Mouse (Mus musculus): ENCODE results near the gene Gm26657. TPM values are rescaled to one million over a fixed set of nuclear protein-coding genes. Genes with fewer than 3 reads are reported as not detected.

Gene Gm26657
- polyA plus RNA-seq, 1 experiment = 0.02 TPM

- Histone ChIP-seq H3K79me3 (ENCODE audit: low read depth) (no peaks in the 10 kb centered on the region), H3ac (ENCODE audit: control insufficient read depth, insufficient read length, low read depth) (no peak overlapping the region), H3K27me3 (ENCODE audit: control insufficient read depth, insufficient read depth, insufficient read length) (no peaks in the 10 kb centered on the region), H3K36me3 (ENCODE audit: control insufficient read depth, insufficient read depth) (peaks cover 34% of the 10 kb centered on the region), H3K4me3 (ENCODE audit: insufficient read depth, poor library complexity, severe bottlenecking) (no peak overlapping the region), H3K79me2 (ENCODE audit: control insufficient read depth, insufficient read depth) (no peaks in the 10 kb centered on the region)
- TF ChIP-seq MYOD1 (IDR thresholded peaks at IDR 0.05; ENCODE audit: control insufficient read depth, insufficient read length, low read depth) (no peak), MYOG (IDR thresholded peaks at IDR 0.05; ENCODE audit: control insufficient read depth, extremely low read depth, insufficient read length) (no peak), USF1 (IDR thresholded peaks at IDR 0.05; ENCODE audit: low read depth) (no peak), CEBPB (IDR thresholded peaks at IDR 0.05; ENCODE audit: low read depth) (no peak), MAX (IDR thresholded peaks at IDR 0.05) (no peak)
Measured at GRCm38 (mm10) chr4:56742698-56743097, 2.8 kb downstream of the Gm26657 start.

DNA sequence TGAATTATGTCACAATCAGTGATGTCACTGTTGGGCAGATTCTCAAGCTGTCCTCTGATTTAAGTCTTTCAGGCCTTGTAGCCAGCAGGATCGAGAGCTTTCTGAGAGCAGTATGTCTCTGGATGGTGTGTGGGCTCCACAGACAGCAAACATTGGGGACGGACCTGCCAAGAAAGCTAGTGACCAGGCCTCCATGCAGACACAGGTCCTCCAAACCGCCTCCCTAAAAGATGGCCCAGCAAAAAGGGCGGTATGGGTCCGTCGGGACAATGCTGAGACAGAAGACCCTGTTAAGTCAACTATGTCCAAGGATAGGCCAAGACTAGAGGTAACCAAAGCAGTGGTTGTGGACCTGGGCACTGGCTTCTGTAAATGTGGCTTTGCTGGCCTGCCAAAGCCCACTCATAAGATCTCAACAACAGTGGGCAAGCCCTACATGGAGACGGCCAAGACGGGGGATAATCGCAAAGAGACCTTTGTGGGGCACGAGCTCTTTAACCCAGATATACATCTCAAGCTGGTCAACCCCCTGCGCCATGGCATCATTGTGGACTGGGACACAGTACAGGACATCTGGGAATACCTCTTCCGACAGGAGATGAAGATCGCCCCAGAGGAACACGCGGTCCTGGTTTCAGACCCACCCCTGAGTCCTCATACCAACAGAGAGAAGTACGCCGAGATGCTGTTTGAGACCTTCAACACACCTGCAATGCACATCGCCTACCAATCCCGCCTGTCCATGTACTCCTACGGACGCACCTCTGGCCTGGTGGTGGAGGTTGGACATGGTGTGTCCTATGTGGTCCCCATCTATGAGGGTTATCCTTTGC is 3.7 kb downstream of the Gm26657 start, which contains the start of gene Actl7a:
Gene Actl7a (plus strand): TSS at position 51 of the 833 bp plus-strand sequence.
- TF ChIP-seq MYOD1 (IDR thresholded peaks at IDR 0.05; ENCODE audit: control insufficient read depth, insufficient read length, low read depth) (no peak), MYOG (IDR thresholded peaks at IDR 0.05; ENCODE audit: control insufficient read depth, extremely low read depth, insufficient read length) (no peak), FOSL1 (IDR thresholded peaks at IDR 0.05; ENCODE audit: insufficient read depth, low read length, poor library complexity, severe bottlenecking) (no peak), CEBPB (IDR thresholded peaks at IDR 0.05; ENCODE audit: low read depth) (no peak), CTCF (IDR thresholded peaks at IDR 0.05; ENCODE audit: control insufficient read depth, insufficient read depth, insufficient read length) (no peak), USF1 (IDR thresholded peaks at IDR 0.05; ENCODE audit: low read depth) (no peak), MAX (IDR thresholded peaks at IDR 0.05) (no peak)
- no peak within 1 kb of the TSS for H3ac ChIP-seq (ENCODE audit: control insufficient read depth, insufficient read length, low read depth)
- no peaks in the 10 kb centered on the region for H3K79me2 ChIP-seq (ENCODE audit: control insufficient read depth, insufficient read depth)
- no peaks in the 10 kb centered on the region for H3K79me3 ChIP-seq (ENCODE audit: low read depth)
- H3K36me3 ChIP-seq (ENCODE audit: control insufficient read depth, insufficient read depth) = peaks cover 39% of the 10 kb centered on the region
- H3K4me3 ChIP-seq (ENCODE audit: insufficient read depth, poor library complexity, severe bottlenecking) = no peak within 1 kb of the TSS
- H3K27me3 ChIP-seq (ENCODE audit: control insufficient read depth, insufficient read depth, insufficient read length) = no peaks in the 10 kb centered on the region

DNA sequence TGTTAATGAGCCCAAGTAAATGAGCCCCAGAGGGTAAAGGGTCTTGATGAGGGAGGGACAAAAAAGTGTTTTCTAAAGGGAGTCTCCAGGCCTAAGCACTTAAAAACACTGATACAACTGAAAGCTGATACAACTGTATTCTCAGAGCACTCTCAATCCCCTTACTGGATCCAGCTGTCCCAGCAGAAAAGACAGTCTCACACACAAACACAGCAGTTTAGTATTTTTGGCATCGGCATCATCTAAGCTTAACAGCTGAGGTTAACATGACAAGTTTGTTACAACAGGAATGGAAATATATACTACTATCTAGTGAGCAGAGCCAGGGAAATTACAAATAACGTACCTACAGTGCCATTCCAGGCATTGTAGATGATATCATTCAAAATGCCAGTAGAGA is 6.5 kb downstream of the Gm26657 start:
- H3K27me3 ChIP-seq (ENCODE audit: control insufficient read depth, insufficient read depth, insufficient read length) = no peaks in the 10 kb centered on the region
- H3K36me3 ChIP-seq (ENCODE audit: control insufficient read depth, insufficient read depth) = peaks cover 62% of the 10 kb centered on the region
- TF ChIP-seq CTCF (IDR thresholded peaks at IDR 0.05; ENCODE audit: control insufficient read depth, insufficient read depth, insufficient read length) (no peak), CEBPB (IDR thresholded peaks at IDR 0.05; ENCODE audit: low read depth) (no peak), MYOD1 (IDR thresholded peaks at IDR 0.05; ENCODE audit: control insufficient read depth, insufficient read length, low read depth) (no peak), FOSL1 (IDR thresholded peaks at IDR 0.05; ENCODE audit: insufficient read depth, low read length, poor library complexity, severe bottlenecking) (no peak), USF1 (IDR thresholded peaks at IDR 0.05; ENCODE audit: low read depth) (no peak), MYOG (IDR thresholded peaks at IDR 0.05; ENCODE audit: control insufficient read depth, extremely low read depth, insufficient read length) (no peak), MAX (IDR thresholded peaks at IDR 0.05) (no peak)
- no peak overlapping the region for H3K4me3 ChIP-seq (ENCODE audit: insufficient read depth, poor library complexity, severe bottlenecking)
- no peaks in the 10 kb centered on the region for H3K79me3 ChIP-seq (ENCODE audit: low read depth)
- H3ac ChIP-seq (ENCODE audit: control insufficient read depth, insufficient read length, low read depth) = no peak overlapping the region
- H3K79me2 ChIP-seq (ENCODE audit: control insufficient read depth, insufficient read depth) = no peaks in the 10 kb centered on the region

DNA sequence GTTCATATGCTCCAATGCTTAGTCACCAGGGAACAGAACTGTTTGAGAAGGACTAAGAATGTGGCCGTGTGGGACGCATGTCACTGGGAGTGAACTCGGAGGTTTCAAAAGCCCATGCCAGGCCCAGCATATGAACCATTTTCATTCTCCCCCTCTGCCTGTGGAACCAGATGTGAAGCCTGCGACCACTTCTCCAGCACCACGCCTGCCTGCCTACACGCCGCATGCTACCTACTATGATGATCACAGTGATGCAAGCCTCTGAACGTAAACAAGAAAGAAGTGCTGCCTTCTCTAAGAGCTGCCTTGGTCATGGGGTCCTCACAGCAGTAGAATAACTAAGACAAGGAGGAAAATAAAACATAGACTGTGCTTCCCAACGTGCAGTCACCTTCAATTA is 7.6 kb downstream of the Gm26657 start:
- no peak overlapping the region for H3ac ChIP-seq (ENCODE audit: control insufficient read depth, insufficient read length, low read depth)
- H3K4me3 ChIP-seq (ENCODE audit: insufficient read depth, poor library complexity, severe bottlenecking) = no peak overlapping the region
- no peaks in the 10 kb centered on the region for H3K79me3 ChIP-seq (ENCODE audit: low read depth)
- no peaks in the 10 kb centered on the region for H3K27me3 ChIP-seq (ENCODE audit: control insufficient read depth, insufficient read depth, insufficient read length)
- H3K79me2 ChIP-seq (ENCODE audit: control insufficient read depth, insufficient read depth) = no peaks in the 10 kb centered on the region
- TF ChIP-seq CTCF (IDR thresholded peaks at IDR 0.05; ENCODE audit: control insufficient read depth, insufficient read depth, insufficient read length) = no peak
- no peak for TF ChIP-seq USF1 (IDR thresholded peaks at IDR 0.05; ENCODE audit: low read depth)
- TF ChIP-seq MYOG (IDR thresholded peaks at IDR 0.05; ENCODE audit: control insufficient read depth, extremely low read depth, insufficient read length) = no peak
- TF ChIP-seq FOSL1 (IDR thresholded peaks at IDR 0.05; ENCODE audit: insufficient read depth, low read length, poor library complexity, severe bottlenecking) = no peak
- TF ChIP-seq MAX (IDR thresholded peaks at IDR 0.05) = no peak
- TF ChIP-seq CEBPB (IDR thresholded peaks at IDR 0.05; ENCODE audit: low read depth) = no peak
- TF ChIP-seq MYOD1 (IDR thresholded peaks at IDR 0.05; ENCODE audit: control insufficient read depth, insufficient read length, low read depth) = no peak
- peaks cover 64% of the 10 kb centered on the region for H3K36me3 ChIP-seq (ENCODE audit: control insufficient read depth, insufficient read depth)

- Histone ChIP-seq H3ac (ENCODE audit: control insufficient read depth, insufficient read length, low read depth) (no peak overlapping the region), H3K27me3 (ENCODE audit: control insufficient read depth, insufficient read depth, insufficient read length) (no peaks in the 10 kb centered on the region), H3K36me3 (ENCODE audit: control insufficient read depth, insufficient read depth) (peaks cover 72% of the 10 kb centered on the region), H3K79me2 (ENCODE audit: control insufficient read depth, insufficient read depth) (no peaks in the 10 kb centered on the region), H3K4me3 (ENCODE audit: insufficient read depth, poor library complexity, severe bottlenecking) (no peak overlapping the region), H3K79me3 (ENCODE audit: low read depth) (no peaks in the 10 kb centered on the region)
- TF ChIP-seq MYOG (IDR thresholded peaks at IDR 0.05; ENCODE audit: control insufficient read depth, extremely low read depth, insufficient read length) (no peak), USF1 (IDR thresholded peaks at IDR 0.05; ENCODE audit: low read depth) (no peak)
Measured at GRCm38 (mm10) chr4:56756021-56756420, 16.2 kb downstream of the Gm26657 start.

Data from C2C12 (cell line).